ENCODE assay signal across 8 mouse cellular contexts in genomic region chr5:124030386-124031067, GRCm38 (mm10). TPM values are rescaled to one million over a fixed set of nuclear protein-coding genes. Genes with fewer than 3 reads are reported as not detected.
DNase-seq lines count a peak whose midpoint lies in the region; ATAC-seq and TF ChIP-seq lines count a peak whose summit lies in the region.

No protein-coding gene starts in this region.

- H3K9ac ChIP-seq in lung, postnatal 0 days (replicated peaks; ENCODE audit: low read depth) = peak overlapping the region; percentile 87; the same call in 1 of the 2 replicates
- peak overlapping the region; percentile 99 for H3K9ac ChIP-seq in hindbrain, embryonic 13.5 days
- peak overlapping the region; percentile 97 for H3K9ac ChIP-seq in midbrain, embryonic 16.5 days (ENCODE audit: low read depth, low read length)

- no peaks in the 10 kb centered on the region for H3K36me3 ChIP-seq in lung, postnatal 0 days (ENCODE audit: insufficient read depth, low read length)
- peaks cover 11% of the 10 kb centered on the region; the same call in 1 of the 2 replicates for H3K36me3 ChIP-seq in hindbrain, embryonic 13.5 days
- no peaks in the 10 kb centered on the region for H3K36me3 ChIP-seq in midbrain, embryonic 16.5 days (ENCODE audit: control insufficient read depth, insufficient read depth, low read length)

- peaks cover 19% of the 10 kb centered on the region; the same call in 1 of the 2 replicates for H3K4me1 ChIP-seq in lung, postnatal 0 days (ENCODE audit: insufficient read depth, low read depth, low read length)
- peaks cover 50% of the 10 kb centered on the region for H3K4me1 ChIP-seq in hindbrain, embryonic 13.5 days (replicated peaks)
- H3K4me1 ChIP-seq in midbrain, embryonic 16.5 days (ENCODE audit: control insufficient read depth, insufficient read depth, low read length) = peaks cover 27% of the 10 kb centered on the region

- H3K27ac ChIP-seq in lung, postnatal 0 days (ENCODE audit: low read length) = peak overlapping the region; percentile 95
- H3K27ac ChIP-seq in hindbrain, embryonic 13.5 days = peak overlapping the region; percentile 97
- peak overlapping the region; percentile 92 for H3K27ac ChIP-seq in midbrain, embryonic 16.5 days (ENCODE audit: low read length)

- H3K4me3 ChIP-seq in lung, postnatal 0 days (ENCODE audit: low read depth, low read length) = peak overlapping the region; percentile 92
- peak overlapping the region; percentile 91 for H3K4me3 ChIP-seq in hindbrain, embryonic 13.5 days
- peak overlapping the region; percentile 85 for H3K4me3 ChIP-seq in midbrain, embryonic 16.5 days (ENCODE audit: low read depth, low read length)

- H3K9me3 ChIP-seq in lung, postnatal 0 days (ENCODE audit: low read length) = no peaks in the 10 kb centered on the region
- no peaks in the 10 kb centered on the region for H3K9me3 ChIP-seq in hindbrain, embryonic 13.5 days
- no peaks in the 10 kb centered on the region for H3K9me3 ChIP-seq in midbrain, embryonic 16.5 days (replicated peaks; ENCODE audit: control insufficient read depth, low read length, poor library complexity, severe bottlenecking)

- ATAC-seq in lung, postnatal 0 days = no peak
- ATAC-seq in hindbrain, embryonic 13.5 days (ENCODE audit: low FRiP score) = peak; percentile 14; the same call in 1 of the 2 replicates
- ATAC-seq in midbrain, embryonic 16.5 days = peak; percentile 33

- H3K27me3 ChIP-seq in lung, postnatal 0 days (replicated peaks; ENCODE audit: insufficient read depth, low read length) = no peaks in the 10 kb centered on the region
- H3K27me3 ChIP-seq in hindbrain, embryonic 13.5 days = no peaks in the 10 kb centered on the region
- H3K27me3 ChIP-seq in midbrain, embryonic 16.5 days (ENCODE audit: control insufficient read depth, insufficient read depth, low read depth, low read length) = no peaks in the 10 kb centered on the region

- TF ChIP-seq EP300 in lung, postnatal 0 days (IDR thresholded peaks at IDR 0.05) = no peak

- no peak for TF ChIP-seq CTCF in lung, postnatal 0 days (IDR thresholded peaks at IDR 0.05)

- 37% methylated on average over 12 of the region's 12 CpGs for WGBS in lung, postnatal 0 days
- 13% methylated on average over 12 of the region's 12 CpGs for WGBS in hindbrain, embryonic 13.5 days
- WGBS in midbrain, embryonic 16.5 days = 7% methylated on average over 12 of the region's 12 CpGs

- peak overlapping the region; percentile 81 for H3K4me2 ChIP-seq in lung, postnatal 0 days (replicated peaks; ENCODE audit: low read depth, low read length)
- H3K4me2 ChIP-seq in hindbrain, embryonic 13.5 days = peak overlapping the region; percentile 78
- H3K4me2 ChIP-seq in midbrain, embryonic 16.5 days (ENCODE audit: low read length) = peak overlapping the region; percentile 78

- DNase-seq in adrenal gland, adult (ENCODE audit: inconsistent age in 2 of 2, low spot score in 1 of 2) = peak; percentile 35 to 80
- DNase-seq in adrenal gland, postnatal 4 days (ENCODE audit: low spot score in 2 of 2) = no peak
- DNase-seq in lung, postnatal 0 days (ENCODE audit: low spot score) = peak; percentile 31
- DNase-seq in lung, postnatal 25 days (ENCODE audit: low spot score) = no peak
- DNase-seq in layer of hippocampus, adult 9-11 months = no peak
- DNase-seq in embryo, embryonic 10 days (ENCODE audit: low spot score) = no peak

RNA-seq across cellular contexts. Expression of gene Vps37b, which starts 1.5 kb away (rescaled TPM):
- total RNA-seq in adrenal gland, postnatal 4 days (2021) = 10 to 100 TPM; 61.4 to 64.1 TPM
- polyA plus RNA-seq in lung, postnatal 0 days (2015; fragmentation: Nextera tagmentation; extraction: Ambion mirVana) = 28.5 and 31.0 TPM in 2 replicates
- polyA plus RNA-seq in hindbrain, embryonic 13.5 days (2015; fragmentation: Nextera tagmentation; extraction: Ambion mirVana) = 79.3 and 84.7 TPM in 2 replicates
- 59.5 and 62.0 TPM in 2 replicates for polyA plus RNA-seq in midbrain, embryonic 16.5 days (2015; fragmentation: Nextera tagmentation; extraction: Ambion mirVana)

RNA-seq across cellular contexts. Expression of gene Hip1r, which starts 57.1 kb away (rescaled TPM):
- 10 to 100 TPM; 16.3 to 23.6 TPM for total RNA-seq in adrenal gland, postnatal 4 days (2021)
- polyA plus RNA-seq in lung, postnatal 0 days (2015; fragmentation: Nextera tagmentation; extraction: Ambion mirVana) = 20.0 and 22.7 TPM in 2 replicates
- polyA plus RNA-seq in hindbrain, embryonic 13.5 days (2015; fragmentation: Nextera tagmentation; extraction: Ambion mirVana) = 21.4 and 25.5 TPM in 2 replicates
- polyA plus RNA-seq in midbrain, embryonic 16.5 days (2015; fragmentation: Nextera tagmentation; extraction: Ambion mirVana) = 33.5 and 34.3 TPM in 2 replicates

Comparison
In these comparisons a context has a peak if more than half of its experiments do, and no peak if none do; other contexts are left out.
1. DNase-seq: peak in adrenal gland, adult (2 of 2) and lung, postnatal 0 days (single experiment); none in adrenal gland, postnatal 4 days (0 of 2), lung, postnatal 25 days (single experiment), layer of hippocampus, adult 9-11 months (single experiment) and embryo, embryonic 10 days (single experiment).
2. Peak in every context shown above with its lines, with median percentiles within 50 percentile points of each other: H3K27ac ChIP-seq, H3K4me2 ChIP-seq, H3K4me3 ChIP-seq and H3K9ac ChIP-seq.